Mouse (Mus musculus): ENCODE measurements around the gene Asb8. TPM values are rescaled to one million over a fixed set of nuclear protein-coding genes. Genes with fewer than 3 reads are reported as not detected.

Asb8 gene
- total RNA-seq, 1 experiment from 2014 or later, result 46.2 TPM

DNA sequence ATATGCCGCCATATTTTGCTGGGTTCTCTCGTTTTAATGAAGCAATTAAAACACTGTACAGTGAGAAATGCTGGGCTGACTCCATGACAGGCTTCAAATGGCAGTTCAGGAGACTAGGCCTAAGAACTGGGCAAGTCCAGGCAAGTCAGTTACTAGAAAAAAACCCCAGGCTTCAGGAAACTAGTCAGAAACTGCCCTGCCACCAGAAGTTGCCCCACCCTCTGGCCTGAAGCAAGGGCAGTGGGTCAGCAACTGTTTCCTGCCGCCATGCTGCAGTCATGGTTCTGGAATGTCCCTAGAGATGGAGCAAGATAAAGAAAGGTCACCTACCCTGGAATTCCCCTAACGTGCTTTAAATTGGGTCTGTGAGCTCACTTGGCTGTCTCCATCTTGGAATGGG, 9.5 kb downstream of the Asb8 start:
- DNase-seq, result no peak

DNA sequence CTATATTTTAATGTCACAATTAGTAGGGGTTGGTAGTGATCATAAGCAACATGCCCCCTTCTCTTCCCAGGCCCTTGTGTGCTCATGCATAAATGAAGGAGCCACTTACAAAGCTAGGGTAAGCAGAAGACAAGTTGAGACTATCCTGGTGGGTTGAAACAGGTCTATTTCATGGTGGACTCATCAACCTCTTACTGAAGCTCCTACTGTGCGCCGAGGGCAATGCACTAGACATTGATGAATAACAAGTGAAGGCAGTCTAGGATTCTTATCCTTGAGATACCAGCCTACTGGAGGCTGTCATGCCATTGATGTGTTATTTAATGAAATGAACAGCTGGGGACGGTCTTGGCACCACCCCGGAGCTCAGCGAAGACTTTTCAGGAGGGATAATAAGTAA, 10.2 kb downstream of the Asb8 start:
- DNase-seq, result no peak

GRCm38 (mm10) chr15:98154631-98155030, 10.8 kb downstream of the Asb8 start:
- DNase-seq, result no peak

DNA sequence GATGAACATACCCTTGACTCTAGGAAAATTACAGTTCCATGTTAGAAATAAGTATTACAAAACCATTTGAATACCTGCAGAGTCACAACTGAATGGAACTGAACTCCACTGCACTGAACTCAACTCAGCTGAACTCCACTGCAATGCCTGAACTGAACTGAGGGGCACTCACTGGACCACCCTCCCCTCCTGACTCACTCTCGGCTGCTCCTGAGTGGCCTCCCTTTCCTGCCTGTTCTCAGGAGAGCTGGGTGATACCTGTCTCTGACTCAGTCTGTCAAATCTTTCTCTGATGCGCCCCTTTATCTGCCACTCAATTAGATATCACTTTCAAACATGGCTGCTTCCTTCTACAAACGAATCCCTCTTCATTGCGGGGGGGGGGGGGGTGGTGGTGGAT, 11.3 kb downstream of the Asb8 start:
- DNase-seq, result no peak

GRCm38 (mm10) chr15:98153625-98154024, 11.8 kb downstream of the Asb8 start:
- DNase-seq, result no peak

DNA sequence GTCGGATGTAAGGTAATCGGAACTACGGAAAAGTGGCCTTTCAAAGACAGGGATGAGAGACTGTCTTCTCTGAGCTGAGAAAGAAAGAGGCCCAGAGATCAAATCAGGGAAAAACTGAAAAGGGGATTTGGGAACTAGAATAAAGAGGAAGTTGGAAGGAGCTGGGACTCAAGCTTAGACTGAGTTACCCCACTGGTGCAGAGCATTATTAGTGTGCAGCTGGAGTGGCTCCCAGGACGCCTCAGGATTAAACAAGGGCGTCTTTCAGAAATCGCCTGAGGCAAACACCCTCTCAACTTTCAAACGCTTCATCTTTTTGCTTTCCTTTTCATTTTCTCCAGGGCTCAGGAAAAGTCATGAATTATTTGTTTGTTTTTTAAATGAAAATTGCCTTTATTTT, 12.5 kb downstream of the Asb8 start:
- no peak for DNase-seq

GRCm38 (mm10) chr15:98149166-98149602, 16.2 kb downstream of the Asb8 start:
- DNase-seq, result no peak

DNA sequence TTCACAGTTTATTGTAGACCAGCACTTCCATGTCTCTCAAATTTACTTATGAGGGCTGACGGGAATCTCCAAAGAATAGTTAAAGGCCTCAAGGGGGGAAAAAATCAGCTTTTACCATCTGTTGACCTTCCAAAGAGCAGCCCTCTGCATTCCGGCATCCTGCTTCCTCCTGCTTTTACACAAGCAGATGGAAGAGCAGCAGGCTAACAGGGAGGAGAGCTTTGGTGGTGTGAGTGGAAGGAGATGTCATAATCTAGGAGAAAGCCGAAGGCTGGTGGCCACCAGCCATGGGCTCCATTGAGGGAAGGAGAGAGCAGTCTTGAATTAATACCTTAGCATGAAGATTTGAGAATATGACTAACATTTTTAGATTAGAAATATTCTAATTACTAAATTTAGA, 17.1 kb downstream of the Asb8 start:
- DNase-seq, result no peak

GRCm38 (mm10) chr15:98145559-98146181, 19.8 kb downstream of the Asb8 start:
- DNase-seq, result peak; percentile 95

DNA sequence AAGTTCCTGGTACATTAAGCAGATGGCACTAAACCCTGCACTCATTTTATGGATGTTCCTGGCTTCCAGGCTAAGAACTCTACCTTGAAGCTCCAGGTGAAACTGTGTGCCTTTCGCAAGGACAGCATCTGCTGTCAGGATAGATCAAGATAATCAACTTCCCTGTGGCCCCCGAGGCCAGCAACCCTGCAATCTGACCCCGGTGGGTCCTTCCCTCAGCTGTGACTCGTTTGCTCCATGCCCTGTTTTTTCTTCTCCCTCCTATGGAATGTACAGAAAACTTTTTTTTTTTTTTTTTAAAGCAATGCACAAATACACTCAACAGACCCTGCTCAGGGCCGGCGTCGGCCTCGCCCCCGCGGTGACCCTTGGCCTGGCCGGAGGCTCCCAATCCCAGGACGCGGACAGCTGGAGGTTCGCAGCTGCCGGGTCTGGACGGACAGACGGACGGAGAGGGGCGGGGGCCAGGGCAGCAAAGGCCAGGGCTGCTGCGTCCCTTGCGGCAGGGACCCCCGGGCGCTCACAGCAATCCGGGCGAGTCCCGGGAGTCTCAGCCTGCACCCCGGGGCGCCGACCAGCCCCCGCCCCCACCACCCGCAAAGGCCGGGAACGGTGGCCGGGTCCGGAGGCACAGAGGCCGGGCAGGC, 20.4 kb downstream of the Asb8 start:
- peak; percentile 43 for DNase-seq

- DNase-seq, result no peak
Observed at GRCm38 (mm10) chr15:98142515-98142914, 22.9 kb downstream of the Asb8 start.

DNA sequence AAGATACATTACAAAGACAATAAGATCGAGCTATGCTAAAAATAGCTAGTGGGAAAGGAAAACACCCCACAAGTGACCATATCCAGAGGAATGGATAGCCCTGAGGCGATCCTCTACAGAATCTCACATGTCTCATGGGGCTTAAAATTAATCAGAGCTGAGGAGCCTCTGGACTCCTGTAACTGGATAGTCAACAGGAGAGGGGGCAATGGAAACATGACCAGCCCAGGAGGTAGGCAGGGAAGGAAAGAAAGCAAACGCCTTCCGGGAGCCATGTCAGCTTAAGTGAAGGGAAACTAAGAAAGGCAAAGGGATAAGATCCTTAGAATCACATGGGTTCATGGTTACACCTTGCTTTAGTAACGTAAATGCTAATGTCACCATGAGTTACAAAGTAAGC, 24.6 kb downstream of the Asb8 start:
- DNase-seq, result no peak

- no peak for DNase-seq
Observed at GRCm38 (mm10) chr15:98139763-98140162, 25.7 kb downstream of the Asb8 start.

- DNase-seq, result no peak
Observed at GRCm38 (mm10) chr15:98136871-98137270, 28.6 kb downstream of the Asb8 start.

DNA sequence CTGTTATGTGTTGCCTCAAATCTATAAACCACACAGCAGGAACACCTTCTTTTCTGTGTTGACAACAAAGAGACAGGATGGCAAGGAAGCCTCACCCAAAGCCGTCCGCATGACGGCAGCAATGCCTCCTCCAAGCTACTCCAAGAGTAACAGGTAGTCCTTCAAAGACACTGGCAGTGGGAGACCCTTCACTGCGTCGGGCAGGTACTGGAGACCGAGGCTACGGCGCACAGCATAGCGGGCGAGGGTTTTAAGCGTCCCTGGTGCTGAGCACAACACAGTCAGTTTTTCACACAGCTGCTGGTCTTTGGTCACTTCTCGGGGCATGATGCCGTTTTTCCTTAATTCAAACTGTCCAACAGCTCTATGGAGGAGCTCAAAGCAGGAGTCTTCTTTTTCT, 29.8 kb downstream of the Asb8 start:
- no peak for DNase-seq

GRCm38 (mm10) chr15:98134666-98135065, 30.8 kb downstream of the Asb8 start:
- no peak for DNase-seq

GRCm38 (mm10) chr15:98134034-98134433, 31.4 kb downstream of the Asb8 start:
- no peak for DNase-seq

GRCm38 (mm10) chr15:98133471-98133870, 32.0 kb downstream of the Asb8 start:
- DNase-seq, result no peak

- DNase-seq, result no peak
Observed at GRCm38 (mm10) chr15:98131942-98132655, 33.3 kb downstream of the Asb8 start.

- DNase-seq, result no peak
Observed at GRCm38 (mm10) chr15:98131451-98131850, 34.0 kb downstream of the Asb8 start.

- no peak for DNase-seq
Observed at GRCm38 (mm10) chr15:98131001-98131400, 34.4 kb downstream of the Asb8 start.

DNA sequence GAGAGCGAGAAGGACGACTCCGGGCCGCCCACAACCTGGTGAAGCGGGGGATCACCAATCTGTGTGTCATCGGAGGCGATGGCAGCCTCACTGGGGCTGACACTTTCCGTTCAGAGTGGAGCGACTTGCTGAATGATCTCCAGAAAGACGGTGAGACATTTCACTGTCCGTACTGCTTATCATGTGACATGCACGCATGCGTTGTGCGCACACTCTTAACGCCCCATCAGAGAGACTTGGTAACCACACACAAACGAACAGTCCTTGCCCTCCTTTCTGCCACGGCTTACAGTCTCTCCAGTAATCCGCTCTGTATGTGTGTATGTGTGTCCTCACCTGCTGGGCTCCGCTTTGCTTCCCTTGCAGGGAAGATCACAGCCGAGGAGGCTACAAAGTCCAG, 44.6 kb downstream of the Asb8 start:
- no peak for DNase-seq

- no peak for DNase-seq
Observed at GRCm38 (mm10) chr15:98119363-98119762, 46.1 kb downstream of the Asb8 start.

DNA sequence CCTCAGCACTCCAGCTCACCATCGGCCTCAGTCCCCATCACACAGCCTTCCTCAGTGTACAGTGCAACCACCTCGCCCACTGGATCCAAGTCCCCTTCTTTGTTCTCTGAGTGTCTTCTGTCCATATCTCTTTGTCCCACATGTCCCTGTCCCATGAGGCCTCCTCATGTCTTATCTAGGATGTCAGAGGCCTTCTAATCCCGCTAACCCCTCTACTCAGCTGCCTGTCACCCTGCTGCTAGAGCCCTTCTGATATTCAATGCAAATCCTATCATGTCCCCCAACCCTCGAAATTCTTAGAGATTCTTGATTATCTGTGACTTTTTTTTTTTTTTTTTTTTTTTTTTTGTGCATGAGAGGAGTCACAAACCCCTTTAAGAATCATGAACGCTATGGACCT, 49.1 kb downstream of the Asb8 start:
- no peak for DNase-seq

Data from adrenal gland, postnatal 25 days (tissue).